Mouse (Mus musculus): ENCODE results near the gene Enkur. TPM values are rescaled to one million over a fixed set of nuclear protein-coding genes. Genes with fewer than 3 reads are reported as not detected.
"Not testable (repeated sequence)": the region's sequence is repeated elsewhere in the genome, so short reads cannot be mapped to it uniquely, and the experiment has no call there.

The Enkur gene
- 5.8 and 8.4 TPM in 2 replicates for polyA plus RNA-seq (2015; fragmentation: Nextera tagmentation; extraction: Ambion mirVana)

DNA sequence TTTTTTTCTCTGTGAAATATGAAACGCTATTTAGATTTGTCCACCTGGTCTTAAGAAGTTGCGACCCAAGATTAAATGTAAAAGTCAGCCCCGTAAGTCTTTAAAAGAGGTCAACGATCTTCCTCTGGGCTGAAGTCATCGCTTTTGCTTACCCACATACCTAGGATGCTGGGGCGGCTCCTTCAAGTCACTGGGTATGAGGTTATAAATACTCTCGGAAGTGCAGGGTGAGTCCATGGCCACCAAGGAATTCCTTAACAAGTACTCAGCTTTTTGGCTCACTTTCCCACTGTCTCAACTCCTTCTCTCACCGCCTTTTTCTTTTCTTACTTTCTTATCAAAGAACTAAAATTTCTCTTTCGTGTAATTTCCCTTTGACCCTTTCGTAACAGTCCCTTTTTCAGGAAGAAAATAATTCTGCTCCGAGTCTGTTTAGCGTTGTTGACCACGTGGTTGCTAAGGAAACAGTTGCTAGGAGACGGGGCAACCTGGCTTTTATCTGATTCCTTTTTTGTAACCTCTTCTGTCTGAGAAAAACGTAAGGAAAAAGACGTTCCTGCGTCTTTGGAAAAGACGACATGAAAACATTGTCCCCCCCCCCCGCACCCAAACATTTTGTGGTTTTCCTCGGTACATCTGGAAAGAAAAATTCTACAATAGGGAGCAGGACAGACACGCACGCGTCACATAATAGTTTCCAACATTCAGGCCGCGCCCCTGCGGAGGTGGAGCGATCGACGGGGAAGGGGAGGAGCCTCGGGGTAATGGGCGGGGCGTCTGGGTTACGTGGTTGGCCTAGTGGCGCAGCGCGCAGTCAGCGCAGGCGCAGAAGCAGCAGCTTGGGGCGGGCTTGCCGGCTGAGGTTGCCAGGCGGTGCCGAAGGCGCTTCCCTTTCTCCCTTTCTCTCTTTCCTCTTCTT, at the start of gene Enkur, which contains the start of gene Thnsl1:
TSS of gene Enkur (minus strand) at position 454 of the 919 bp plus-strand sequence.
TSS of gene Thnsl1 (plus strand) at position 813 of the 919 bp plus-strand sequence.
- ATAC-seq, result peak; percentile 99
- WGBS, result 3% methylated on average over 42 of the region's 43 CpGs
- H3K27ac ChIP-seq (ENCODE audit: low read length), result peak within 1 kb of the TSS; percentile 81
- H3K27me3 ChIP-seq (ENCODE audit: control insufficient read depth, insufficient read depth, low read depth, low read length), result no peaks in the 10 kb centered on the region
- H3K9ac ChIP-seq (ENCODE audit: low read depth, low read length), result peak within 1 kb of the TSS; percentile 70
- peak within 1 kb of the TSS; percentile 53 for H3K4me3 ChIP-seq (ENCODE audit: low read depth, low read length)
- peaks cover 15% of the 10 kb centered on the region for H3K4me1 ChIP-seq (ENCODE audit: control insufficient read depth, insufficient read depth, low read length)
- H3K4me2 ChIP-seq (ENCODE audit: low read length), result peak within 1 kb of the TSS; percentile 77
- H3K9me3 ChIP-seq (replicated peaks; ENCODE audit: control insufficient read depth, low read length, poor library complexity, severe bottlenecking), result no peaks in the 10 kb centered on the region
- no peaks in the 10 kb centered on the region for H3K36me3 ChIP-seq (ENCODE audit: control insufficient read depth, insufficient read depth, low read length)

DNA sequence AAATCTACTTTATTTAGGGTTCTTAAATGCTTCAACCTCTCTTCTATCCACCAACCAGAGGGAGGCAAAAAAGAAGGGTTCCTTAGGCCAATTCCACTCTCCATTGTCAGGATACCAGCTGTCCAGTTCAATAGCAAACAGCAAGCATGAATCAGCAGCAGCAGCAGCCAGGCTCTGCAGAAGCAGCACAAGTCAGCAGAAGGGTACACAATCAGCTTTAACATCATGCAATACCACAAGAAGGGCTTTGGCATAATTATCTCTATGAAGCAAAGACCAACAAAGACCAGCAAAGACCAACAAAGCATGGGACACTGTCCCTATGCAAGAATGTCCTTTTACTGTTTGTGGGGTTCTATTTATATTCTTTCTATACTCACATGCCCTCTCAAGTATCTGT, 49.1 kb upstream of the Enkur start:
- no peak overlapping the region for H3K4me3 ChIP-seq (ENCODE audit: low read depth, low read length)
- ATAC-seq, result no peak

DNA sequence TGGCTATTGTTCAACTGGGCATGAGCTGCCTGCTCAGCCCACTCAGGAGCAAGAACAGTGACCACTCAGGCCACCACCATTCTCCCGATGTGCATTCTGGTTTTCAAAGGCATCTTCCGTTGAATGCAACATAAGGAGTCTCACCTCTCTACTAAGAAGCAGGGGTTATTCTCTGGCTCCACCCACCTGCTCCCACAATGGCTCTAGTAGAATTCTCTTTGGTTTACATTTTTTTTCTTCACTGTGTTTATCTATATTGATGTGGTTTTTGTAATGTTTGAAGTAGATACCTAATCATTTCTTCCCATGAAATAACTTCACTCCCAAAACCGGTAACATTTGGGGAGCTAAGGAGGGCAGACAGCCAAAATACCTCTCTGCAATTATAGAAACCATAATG, 48.5 kb upstream of the Enkur start:
- Histone ChIP-seq H3K27me3 (ENCODE audit: control insufficient read depth, insufficient read depth, low read depth, low read length) (no peaks in the 10 kb centered on the region), H3K4me3 (ENCODE audit: low read depth, low read length) (no peak overlapping the region), H3K4me2 (ENCODE audit: low read length) (no peak overlapping the region), H3K9me3 (replicated peaks; ENCODE audit: control insufficient read depth, low read length, poor library complexity, severe bottlenecking) (no peaks in the 10 kb centered on the region), H3K36me3 (ENCODE audit: control insufficient read depth, insufficient read depth, low read length) (no peaks in the 10 kb centered on the region), H3K9ac (ENCODE audit: low read depth, low read length) (no peak overlapping the region), H3K27ac (ENCODE audit: low read length) (no peak overlapping the region), H3K4me1 (ENCODE audit: control insufficient read depth, insufficient read depth, low read length) (no peaks in the 10 kb centered on the region)
- WGBS, result 83% methylated on average over 3 of the region's 3 CpGs
- no peak for ATAC-seq

More for the DNA sequence above, 49.1 kb upstream of the Enkur start:
- no peaks in the 10 kb centered on the region for H3K4me1 ChIP-seq (ENCODE audit: control insufficient read depth, insufficient read depth, low read length)
- no peaks in the 10 kb centered on the region for H3K36me3 ChIP-seq (ENCODE audit: control insufficient read depth, insufficient read depth, low read length)
- H3K9me3 ChIP-seq (replicated peaks; ENCODE audit: control insufficient read depth, low read length, poor library complexity, severe bottlenecking), result no peaks in the 10 kb centered on the region
- no peak overlapping the region for H3K27ac ChIP-seq (ENCODE audit: low read length)
- no peak overlapping the region for H3K4me2 ChIP-seq (ENCODE audit: low read length)
- H3K9ac ChIP-seq (ENCODE audit: low read depth, low read length), result no peak overlapping the region
- no peaks in the 10 kb centered on the region for H3K27me3 ChIP-seq (ENCODE audit: control insufficient read depth, insufficient read depth, low read depth, low read length)

DNA sequence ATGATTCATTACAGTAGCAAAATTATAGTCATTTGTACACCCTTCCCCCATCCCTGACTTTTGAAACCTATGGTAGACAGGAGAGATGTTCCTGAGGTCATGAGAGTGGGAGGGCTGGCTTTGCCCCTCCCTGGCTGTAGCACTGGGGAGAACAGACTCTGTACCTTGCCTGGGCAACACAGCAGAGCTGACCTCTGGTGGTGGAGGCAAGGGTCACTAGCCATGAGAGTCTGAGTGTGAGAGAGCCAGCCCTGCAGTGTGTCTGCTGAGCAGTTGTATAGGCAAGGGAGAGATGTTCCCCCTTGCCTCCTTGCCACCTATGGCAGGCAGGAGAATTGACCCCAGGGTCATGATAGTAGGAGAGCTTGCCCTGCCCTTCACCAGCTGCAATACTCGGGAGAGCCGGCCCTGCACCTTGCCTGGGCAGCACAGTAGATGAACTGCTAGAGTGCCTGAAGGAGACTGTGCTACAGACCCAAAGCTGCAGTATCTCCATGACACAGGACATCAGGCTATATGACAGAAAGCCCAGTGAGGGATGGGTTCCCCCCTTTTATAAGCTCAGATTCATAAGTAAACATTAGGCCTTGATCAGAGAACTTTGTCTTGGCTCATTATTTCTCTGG, 40.4 kb upstream of the Enkur start:
- no peak for ATAC-seq
- Histone ChIP-seq H3K27me3 (ENCODE audit: control insufficient read depth, insufficient read depth, low read depth, low read length) (no peaks in the 10 kb centered on the region), H3K4me2 (ENCODE audit: low read length) (no peak overlapping the region), H3K36me3 (ENCODE audit: control insufficient read depth, insufficient read depth, low read length) (no peaks in the 10 kb centered on the region), H3K4me3 (ENCODE audit: low read depth, low read length) (no peak overlapping the region), H3K4me1 (ENCODE audit: control insufficient read depth, insufficient read depth, low read length) (no peaks in the 10 kb centered on the region), H3K27ac (ENCODE audit: low read length) (no peak overlapping the region), H3K9ac (ENCODE audit: low read depth, low read length) (no peak overlapping the region), H3K9me3 (replicated peaks; ENCODE audit: control insufficient read depth, low read length, poor library complexity, severe bottlenecking) (no peaks in the 10 kb centered on the region)
- 95% methylated on average over 2 of the region's 2 CpGs for WGBS

DNA sequence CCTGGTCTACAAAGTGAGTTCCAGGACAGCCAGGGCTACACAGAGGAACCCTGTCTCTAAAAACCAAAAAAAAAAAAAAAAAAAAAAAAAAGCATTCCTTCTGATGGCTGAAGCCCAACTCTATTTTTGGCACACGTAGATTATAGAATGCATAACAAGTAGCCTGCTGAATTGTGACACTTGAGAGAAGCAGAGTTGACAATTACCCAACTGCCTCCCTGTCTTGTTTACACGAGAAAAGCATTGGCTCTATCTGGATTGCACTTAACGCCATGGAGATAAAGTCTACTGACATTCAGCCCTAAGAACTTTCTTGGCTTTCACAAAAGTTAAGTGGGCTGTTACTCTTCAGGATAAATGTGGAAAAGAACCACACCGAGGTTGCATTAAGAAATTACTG, 39.8 kb upstream of the Enkur start:
- ATAC-seq, result no peak
- Histone ChIP-seq H3K4me1 (ENCODE audit: control insufficient read depth, insufficient read depth, low read length) (no peaks in the 10 kb centered on the region), H3K27ac (ENCODE audit: low read length) (no peak overlapping the region), H3K4me2 (ENCODE audit: low read length) (no peak overlapping the region), H3K9ac (ENCODE audit: low read depth, low read length) (no peak overlapping the region), H3K27me3 (ENCODE audit: control insufficient read depth, insufficient read depth, low read depth, low read length) (no peaks in the 10 kb centered on the region), H3K9me3 (replicated peaks; ENCODE audit: control insufficient read depth, low read length, poor library complexity, severe bottlenecking) (no peaks in the 10 kb centered on the region), H3K36me3 (ENCODE audit: control insufficient read depth, insufficient read depth, low read length) (no peaks in the 10 kb centered on the region), H3K4me3 (ENCODE audit: low read depth, low read length) (no peak overlapping the region)
- WGBS, result 77% methylated on average over 4 of the region's 4 CpGs

DNA sequence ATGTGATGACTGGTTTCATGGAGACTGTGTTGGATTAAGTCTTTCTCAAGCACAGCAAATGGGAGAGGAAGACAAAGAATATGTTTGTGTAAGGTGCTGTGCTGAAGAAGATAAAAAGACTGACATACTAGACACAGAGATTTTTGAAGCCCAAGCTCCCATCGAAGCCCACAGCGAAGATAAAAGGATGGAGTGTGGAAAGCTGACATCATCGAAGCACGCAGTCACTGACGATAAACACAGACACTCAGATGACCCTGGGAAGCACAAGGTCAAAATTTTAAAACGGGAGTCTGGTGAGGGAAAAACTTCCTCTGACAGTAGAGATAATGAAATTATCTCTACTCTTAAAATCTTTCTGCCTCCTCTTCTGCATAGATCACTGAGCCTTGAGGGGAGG, 38.9 kb upstream of the Enkur start:
- not testable (repeated sequence) for H3K9me3 ChIP-seq (replicated peaks; ENCODE audit: control insufficient read depth, low read length, poor library complexity, severe bottlenecking); ATAC-seq; H3K9ac ChIP-seq (ENCODE audit: low read depth, low read length); H3K4me1 ChIP-seq (ENCODE audit: control insufficient read depth, insufficient read depth, low read length); H3K36me3 ChIP-seq (ENCODE audit: control insufficient read depth, insufficient read depth, low read length); H3K4me3 ChIP-seq (ENCODE audit: low read depth, low read length); H3K27me3 ChIP-seq (ENCODE audit: control insufficient read depth, insufficient read depth, low read depth, low read length); H3K4me2 ChIP-seq (ENCODE audit: low read length); H3K27ac ChIP-seq (ENCODE audit: low read length)
- 71% methylated on average over 4 of the region's 6 CpGs for WGBS

DNA sequence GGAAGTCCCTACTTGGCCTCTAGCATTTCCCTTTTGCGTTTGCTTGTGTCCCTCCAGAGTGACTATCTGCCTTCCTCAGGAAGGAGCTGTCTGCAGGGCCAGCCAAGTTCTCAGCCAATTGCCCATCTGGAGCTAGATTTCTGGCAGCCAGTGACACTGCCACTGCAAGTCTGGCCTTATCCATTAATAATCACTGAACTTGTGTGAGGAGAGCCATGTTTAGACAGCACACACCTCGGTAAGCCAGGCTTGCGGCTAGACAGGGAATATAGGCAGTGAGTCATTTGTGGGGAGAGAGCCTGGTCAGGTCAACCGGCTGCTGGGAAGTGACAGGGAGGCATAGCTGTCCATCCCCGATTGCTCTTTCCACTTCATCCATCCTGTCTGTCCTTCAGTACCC, 31.7 kb upstream of the Enkur start:
- WGBS, result 89% methylated on average over 5 of the region's 5 CpGs
- no peaks in the 10 kb centered on the region for H3K27me3 ChIP-seq (ENCODE audit: control insufficient read depth, insufficient read depth, low read depth, low read length)
- ATAC-seq, result no peak
- no peaks in the 10 kb centered on the region for H3K36me3 ChIP-seq (ENCODE audit: control insufficient read depth, insufficient read depth, low read length)
- no peak overlapping the region for H3K27ac ChIP-seq (ENCODE audit: low read length)
- no peak overlapping the region for H3K4me3 ChIP-seq (ENCODE audit: low read depth, low read length)
- H3K9ac ChIP-seq (ENCODE audit: low read depth, low read length), result no peak overlapping the region
- H3K9me3 ChIP-seq (replicated peaks; ENCODE audit: control insufficient read depth, low read length, poor library complexity, severe bottlenecking), result no peaks in the 10 kb centered on the region
- H3K4me2 ChIP-seq (ENCODE audit: low read length), result no peak overlapping the region
- H3K4me1 ChIP-seq (ENCODE audit: control insufficient read depth, insufficient read depth, low read length), result no peaks in the 10 kb centered on the region

DNA sequence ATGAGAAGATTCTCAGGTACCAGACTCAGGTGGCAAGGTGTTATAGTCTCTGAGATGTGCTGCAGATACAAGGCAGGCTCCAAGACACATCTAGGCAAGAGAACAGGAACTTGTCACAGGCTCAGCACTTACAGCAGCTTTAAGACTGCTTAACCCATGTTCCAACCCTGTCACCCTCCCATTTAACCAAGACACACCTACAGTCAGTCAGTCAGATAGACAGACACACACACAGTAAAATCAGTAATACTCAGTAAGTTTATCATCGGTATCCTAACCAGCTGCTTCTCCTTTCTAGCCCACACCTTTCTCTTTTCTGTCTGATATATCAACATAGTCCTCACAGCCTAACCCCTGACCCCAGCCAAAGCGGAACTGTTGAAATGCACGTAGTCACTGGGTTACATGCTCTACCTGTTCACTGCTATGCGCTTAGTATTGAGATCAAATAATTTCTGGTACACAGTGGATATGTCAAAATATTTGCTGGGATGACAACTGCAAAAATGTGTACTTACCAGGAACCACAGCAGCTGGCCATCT, 30.8 kb upstream of the Enkur start:
- H3K4me2 ChIP-seq (ENCODE audit: low read length), result no peak overlapping the region
- H3K4me3 ChIP-seq (ENCODE audit: low read depth, low read length), result no peak overlapping the region
- no peak overlapping the region for H3K27ac ChIP-seq (ENCODE audit: low read length)
- no peak overlapping the region for H3K9ac ChIP-seq (ENCODE audit: low read depth, low read length)
- H3K27me3 ChIP-seq (ENCODE audit: control insufficient read depth, insufficient read depth, low read depth, low read length), result no peaks in the 10 kb centered on the region
- no peaks in the 10 kb centered on the region for H3K36me3 ChIP-seq (ENCODE audit: control insufficient read depth, insufficient read depth, low read length)
- no peaks in the 10 kb centered on the region for H3K9me3 ChIP-seq (replicated peaks; ENCODE audit: control insufficient read depth, low read length, poor library complexity, severe bottlenecking)
- ATAC-seq, result no peak
- no peaks in the 10 kb centered on the region for H3K4me1 ChIP-seq (ENCODE audit: control insufficient read depth, insufficient read depth, low read length)
- 92% methylated on average over 4 of the region's 4 CpGs for whole genome bisulfite sequencing
